Comparison of ENCODE assay signal across 9 mouse cellular contexts in genomic region chr9:50782155-50782554, GRCm38 (mm10). TPM values are rescaled to one million over a fixed set of nuclear protein-coding genes. Genes with fewer than 3 reads are reported as not detected.
DNase-seq lines count a peak whose midpoint lies in the region; TF ChIP-seq lines count a peak whose summit lies in the region.
"Had no signal": no experiment of that assay in that cellular context is flagged by ENCODE, and none has a peak within 500 bp of the region (broad histone marks: within the 10 kb centered on the region; RNA-seq: fewer than 3 reads in every experiment).

No protein-coding gene starts in this region.

- TF ChIP-seq POLR2A in spleen, adult 2 months (IDR thresholded peaks at IDR 0.05; ENCODE audit: low read depth, low read length), result no peak

- H3K36me3 ChIP-seq in spleen, adult 2 months (ENCODE audit: control insufficient read depth, insufficient read depth, low read length), result peaks cover 17% of the 10 kb centered on the region

- no peaks in the 10 kb centered on the region for H3K27me3 ChIP-seq in spleen, adult 2 months (ENCODE audit: control insufficient read depth, insufficient read depth, low read length)
- H3K27me3 ChIP-seq: heart, embryonic 13.5 days had no signal

- intact Hi-C loops in heart, postnatal 25 days (cut with DNase I), result no loop called here

- DNase-seq in adrenal gland, adult 18-20 months (ENCODE audit: low spot score in 2 of 2), result peak; percentile 23 to 50
- DNase-seq in adrenal gland, adult 2 months, result no peak
- no peak for DNase-seq in layer of hippocampus, adult 2 months (ENCODE audit: low spot score in 2 of 2)
- no peak for DNase-seq in layer of hippocampus, postnatal 14 days (ENCODE audit: low spot score in 2 of 2)
- DNase-seq in ZHBTc4 (ENCODE audit: low read depth, low spot score), result peak; percentile 61
- DNase-seq in kidney, postnatal 4 days, result peak; percentile 63 to 64
- DNase-seq in spleen, adult 2 months (ENCODE audit: low read depth in 1 of 2, low spot score in 2 of 2), result peak; percentile 32 to 36
- DNase-seq in heart, postnatal 25 days (ENCODE audit: low spot score), result no peak

- H3K4me1 ChIP-seq in spleen, adult 2 months (ENCODE audit: control insufficient read depth, insufficient read depth, insufficient read length), result no peaks in the 10 kb centered on the region
- H3K4me1 ChIP-seq: heart, embryonic 13.5 days had no signal

- H3K27ac ChIP-seq in layer of hippocampus, adult 2 months, result no peak overlapping the region
- no peak overlapping the region for H3K27ac ChIP-seq in spleen, adult 2 months (ENCODE audit: insufficient read depth, low read length)
- H3K27ac ChIP-seq: heart, embryonic 13.5 days had no signal

- peak; percentile 74 for TF ChIP-seq CTCF in layer of hippocampus, adult 2 months (conservative IDR thresholded peaks at IDR 0.05)
- TF ChIP-seq CTCF in spleen, adult 2 months (IDR thresholded peaks at IDR 0.05; ENCODE audit: extremely low read depth, insufficient read depth, insufficient read length, insufficient replicate concordance), result peak; percentile 20; the same call in 1 of the 2 replicates

- no peak overlapping the region for H3K4me3 ChIP-seq in layer of hippocampus, adult 2 months
- no peak overlapping the region for H3K4me3 ChIP-seq in spleen, adult 2 months (ENCODE audit: extremely low read depth, insufficient read depth, insufficient read length)
- H3K4me3 ChIP-seq: heart, embryonic 13.5 days had no signal

- 68% methylated on average over 2 of the region's 2 CpGs for WGBS in spleen, adult 2 months

RNA-seq across cellular contexts. Expression of gene 1110032A03Rik, which starts 6.8 kb away (rescaled TPM):
- total RNA-seq in adrenal gland, adult 18-20 months (2021), result 10 to 100 TPM; 47.5 to 69.0 TPM
- total RNA-seq in adrenal gland, adult 2 months (2021), result 10 to 100 TPM; 47.8 to 63.4 TPM
- 29.4 and 29.7 TPM in 2 replicates for polyA plus RNA-seq in adrenal gland, adult 2 months (2012; rRNA removed)
- total RNA-seq in layer of hippocampus, adult 2 months (2021), result 10 to 100 TPM; 29.6 to 30.2 TPM
- total RNA-seq in layer of hippocampus, postnatal 14 days (2021), result 10 to 100 TPM; 30.3 to 31.9 TPM
- 9.2 and 10.5 TPM in 2 replicates for polyA plus RNA-seq in spleen, adult 2 months (2012; rRNA removed)
- 10 to 100 TPM in 1 of 2 experiments, 1 to 10 TPM in 1; 8.9 to 10.3 TPM for total RNA-seq in heart, postnatal 25 days (2021)

RNA-seq across cellular contexts. Expression of gene Alg9, which starts 7.3 kb away (rescaled TPM):
- 10 to 100 TPM; 22.2 to 30.1 TPM for total RNA-seq in adrenal gland, adult 18-20 months (2021)
- total RNA-seq in adrenal gland, adult 2 months (2021), result 10 to 100 TPM; 27.1 to 27.8 TPM
- 17.6 and 26.8 TPM in 2 replicates for polyA plus RNA-seq in adrenal gland, adult 2 months (2012; rRNA removed)
- total RNA-seq in layer of hippocampus, adult 2 months (2021), result 10 to 100 TPM; 29.0 to 31.1 TPM
- total RNA-seq in layer of hippocampus, postnatal 14 days (2021), result 10 to 100 TPM; 29.7 to 31.8 TPM
- polyA plus RNA-seq in spleen, adult 2 months (2012; rRNA removed), result 10.4 and 12.3 TPM in 2 replicates
- total RNA-seq in heart, postnatal 25 days (2021), result 10 to 100 TPM in 1 of 2 experiments, 1 to 10 TPM in 1; 9.9 to 11.6 TPM

RNA-seq across cellular contexts. Expression of gene Fdxacb1, which starts 14.1 kb away (rescaled TPM):
- total RNA-seq in adrenal gland, adult 18-20 months (2021), result 1 to 10 TPM; 4.5 to 5.6 TPM
- 1 to 10 TPM; 5.7 to 5.8 TPM for total RNA-seq in adrenal gland, adult 2 months (2021)
- 2.1 and 2.7 TPM in 2 replicates for polyA plus RNA-seq in adrenal gland, adult 2 months (2012; rRNA removed)
- total RNA-seq in layer of hippocampus, adult 2 months (2021), result 1 to 10 TPM; 5.5 to 6.3 TPM
- 1 to 10 TPM; 5.4 to 6.6 TPM for total RNA-seq in layer of hippocampus, postnatal 14 days (2021)
- 2.6 and 3.2 TPM in 2 replicates for polyA plus RNA-seq in spleen, adult 2 months (2012; rRNA removed)
- 1 to 10 TPM; 5.1 to 5.2 TPM for total RNA-seq in heart, postnatal 25 days (2021)

RNA-seq across cellular contexts. Expression of gene Hspb2, which starts 30.0 kb away (rescaled TPM):
- total RNA-seq in adrenal gland, adult 18-20 months (2021), result 1 to 10 TPM; 1.7 to 3.4 TPM
- 1 to 10 TPM; 1.2 to 3.6 TPM for total RNA-seq in adrenal gland, adult 2 months (2021)
- 9.2 and 10.2 TPM in 2 replicates for polyA plus RNA-seq in adrenal gland, adult 2 months (2012; rRNA removed)
- total RNA-seq in layer of hippocampus, adult 2 months (2021), result under 1 TPM; 0.51 to 0.79 TPM
- total RNA-seq in layer of hippocampus, postnatal 14 days (2021), result 1 to 10 TPM; 1.3 to 1.8 TPM
- 5.4 and 6.0 TPM in 2 replicates for polyA plus RNA-seq in spleen, adult 2 months (2012; rRNA removed)
- 100 to 1,000 TPM; 141 to 154 TPM for total RNA-seq in heart, postnatal 25 days (2021)

RNA-seq across cellular contexts. Expression of gene Cryab, which starts 31.0 kb away (rescaled TPM):
- 10 to 100 TPM; 26.1 to 89.2 TPM for total RNA-seq in adrenal gland, adult 18-20 months (2021)
- 10 to 100 TPM; 28.6 to 46.1 TPM for total RNA-seq in adrenal gland, adult 2 months (2021)
- 67.3 and 78.0 TPM in 2 replicates for polyA plus RNA-seq in adrenal gland, adult 2 months (2012; rRNA removed)
- total RNA-seq in layer of hippocampus, adult 2 months (2021), result 100 to 1,000 TPM; 117 to 119 TPM
- 10 to 100 TPM; 77.7 to 89.3 TPM for total RNA-seq in layer of hippocampus, postnatal 14 days (2021)
- 13.5 and 19.8 TPM in 2 replicates for polyA plus RNA-seq in spleen, adult 2 months (2012; rRNA removed)
- total RNA-seq in heart, postnatal 25 days (2021), result 1,000 to 10,000 TPM; 2,218 to 2,599 TPM

Comparison
In these comparisons a context has a peak if more than half of its experiments do, and no peak if none do; other contexts are left out.
1. DNase-seq: peak in adrenal gland, adult 18-20 months (2 of 2), ZHBTc4 (single experiment), kidney, postnatal 4 days (2 of 2) and spleen, adult 2 months (2 of 2); none in adrenal gland, adult 2 months (single experiment), layer of hippocampus, adult 2 months (0 of 2), layer of hippocampus, postnatal 14 days (0 of 2) and heart, postnatal 25 days (single experiment).